Mouse (Mus musculus) limb, embryonic 10.5 days (tissue): Measurements from ENCODE around the gene Lce3f. TPM values are rescaled to one million over a fixed set of nuclear protein-coding genes. Genes with fewer than 3 reads are reported as not detected.

Experiments used
- DNase-seq: peaks from one replicate; pipeline ENCODE4 v3.0.0-alpha.2; 2017; ENCODE audit warnings: low spot score
- H3K27ac ChIP-seq: fragments of 300-500 bp; sonication (generic); 2 replicates; pipeline ENCODE4 v1.5.1; 2016; ENCODE audit warnings: mild to moderate bottlenecking
- H3K27me3 ChIP-seq: fragments of 300-500 bp; sonication (generic); 2 replicates; pipeline ENCODE4 v1.6.1; 2016; ENCODE audit warnings: low read depth, mild to moderate bottlenecking; ENCODE audit not compliant: poor library complexity, severe bottlenecking
- H3K36me3 ChIP-seq: fragments of 300-500 bp; sonication (generic); 2 replicates; pipeline ENCODE4 v1.6.1; 2016; ENCODE audit warnings: mild to moderate bottlenecking, moderate library complexity
- H3K4me1 ChIP-seq: fragments of 300-500 bp; sonication (generic); 2 replicates; pipeline ENCODE4 v1.6.1; 2016
- H3K4me3 ChIP-seq: fragments of 300-500 bp; sonication (generic); 2 replicates; pipeline ENCODE4 v1.5.1; 2016; ENCODE audit warnings: mild to moderate bottlenecking, moderate library complexity
- H3K9me3 ChIP-seq: fragments of 300-500 bp; sonication (generic); replicated peaks from 2 replicates; pipeline ENCODE4 v1.6.1; 2016; ENCODE audit warnings: mild to moderate bottlenecking
- WGBS: fragments of 180-500 bp; shearing (Covaris S2); methylation state at CpG from one replicate; pipeline ENCODE4 v1.1.7; 2016; 5-methylcytosine and 5-hydroxymethylcytosine counted together
- polyA plus RNA-seq: library from polyadenylated mRNA; unstranded; fragments of >200 nt; fragmentation: Nextera tagmentation; extraction: Ambion mirVana; gene quantifications from 2 replicates; pipeline ENCODE4 v1.2.1, GENCODE M21; 2016

Gene Lce3f
- polyA plus RNA-seq, 1 experiment from 2014 or later = not detected

- DNase-seq = no peak
- Histone ChIP-seq H3K36me3 (no peaks in the 10 kb centered on the region), H3K9me3 (no peaks in the 10 kb centered on the region), H3K27ac (no peak overlapping the region), H3K4me3 (no peak overlapping the region), H3K27me3 (no peaks in the 10 kb centered on the region), H3K4me1 (no peaks in the 10 kb centered on the region)
- WGBS = 85% methylated on average over 3 of the region's 3 CpGs
Observed at GRCm38 (mm10) chr3:93023411-93024184, 31.6 kb downstream of the Lce3f start.

DNA sequence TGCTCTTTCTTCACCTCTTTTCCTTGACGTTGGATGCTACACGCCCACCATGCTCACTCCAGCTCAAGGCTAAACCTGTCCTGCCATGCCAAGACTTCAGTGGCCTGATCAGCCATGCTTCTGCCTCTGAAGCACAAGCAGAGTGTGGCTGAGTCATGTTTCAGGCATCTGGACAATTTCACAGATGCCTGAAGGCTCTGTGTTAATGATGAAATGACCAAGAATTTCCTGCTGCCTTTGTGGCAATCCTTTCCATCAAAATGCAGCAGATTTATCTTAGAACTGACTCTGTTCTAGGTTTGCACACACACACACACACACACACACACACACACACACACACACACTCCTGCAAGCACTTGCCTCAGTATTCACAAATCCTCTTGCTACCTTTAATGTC lies 33.5 kb downstream of the Lce3f start:
- no peak for DNase-seq

DNA sequence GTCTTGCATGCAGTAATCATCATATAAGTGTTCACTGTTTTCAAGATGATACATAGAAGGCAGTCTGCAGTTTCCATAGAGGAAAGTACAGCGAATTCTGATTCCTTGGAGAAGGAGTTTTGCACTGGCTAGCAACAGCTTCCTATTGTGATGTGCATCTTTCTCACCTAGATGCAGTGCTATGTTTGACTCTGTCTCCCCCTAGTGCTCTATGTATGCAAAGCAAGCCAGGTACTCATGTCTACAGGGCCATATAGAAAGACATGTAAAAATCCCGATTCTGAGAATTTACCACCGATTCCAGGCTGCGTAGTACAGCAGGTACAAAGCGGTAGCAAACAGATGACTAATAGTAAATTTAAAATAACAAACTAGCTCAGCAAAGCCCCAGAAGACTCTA lies 39.4 kb downstream of the Lce3f start:
- no peaks in the 10 kb centered on the region for H3K9me3 ChIP-seq
- H3K27me3 ChIP-seq = no peaks in the 10 kb centered on the region
- WGBS = 69% methylated on average over 5 of the region's 5 CpGs
- no peaks in the 10 kb centered on the region for H3K4me1 ChIP-seq
- H3K27ac ChIP-seq = no peak overlapping the region
- no peaks in the 10 kb centered on the region for H3K36me3 ChIP-seq
- H3K4me3 ChIP-seq = no peak overlapping the region
- DNase-seq = no peak

More for the DNA sequence above, 33.5 kb downstream of the Lce3f start:
- no peaks in the 10 kb centered on the region for H3K36me3 ChIP-seq
- no peaks in the 10 kb centered on the region for H3K27me3 ChIP-seq
- no peaks in the 10 kb centered on the region for H3K9me3 ChIP-seq
- H3K27ac ChIP-seq = no peak overlapping the region
- H3K4me1 ChIP-seq = no peaks in the 10 kb centered on the region
- WGBS = 81% methylated on average over 2 of the region's 2 CpGs
- H3K4me3 ChIP-seq = no peak overlapping the region

Other genes with a start within 250 kb of the Lce3f start
- gene Lce1g, start 239.9 kb upstream of the Lce3f start, polyA plus RNA-seq = not detected in 2 replicates
- gene Lce1h, start 227.2 kb upstream of the Lce3f start, polyA plus RNA-seq = not detected in 2 replicates
- not detected in 2 replicates for gene Lce1i, start 213.3 kb upstream of the Lce3f start, polyA plus RNA-seq
- not detected in 2 replicates for gene Lce1j, start 201.7 kb upstream of the Lce3f start, polyA plus RNA-seq
- not detected in 2 replicates for gene Lce1k, start 184.3 kb upstream of the Lce3f start, polyA plus RNA-seq
- not detected in 2 replicates for gene Kprp, start 165.0 kb upstream of the Lce3f start, polyA plus RNA-seq
- gene Lce1l, start 140.9 kb upstream of the Lce3f start, polyA plus RNA-seq = not detected in 2 replicates
- not detected in 2 replicates for gene 2310050C09Rik, start 122.0 kb upstream of the Lce3f start, polyA plus RNA-seq
- gene Lce3a, start 66.0 kb upstream of the Lce3f start, polyA plus RNA-seq = not detected in 2 replicates
- gene Lce3b, start 59.2 kb upstream of the Lce3f start, polyA plus RNA-seq = not detected in 2 replicates
- not detected in 2 replicates for gene Lce3c, start 47.7 kb upstream of the Lce3f start, polyA plus RNA-seq
- gene Lce3d, start 34.8 kb upstream of the Lce3f start, polyA plus RNA-seq = not detected in 2 replicates
- gene Lce3e, start 25.2 kb upstream of the Lce3f start, polyA plus RNA-seq = not detected in 2 replicates
- 0.44 TPM in 1 of 2 replicates, not detected in the other for gene Crct1, start 23.5 kb downstream of the Lce3f start, polyA plus RNA-seq
- gene Lce1m, start 26.8 kb downstream of the Lce3f start, polyA plus RNA-seq = not detected in 2 replicates
- gene Gm4858, start 76.6 kb downstream of the Lce3f start, polyA plus RNA-seq = not detected in 2 replicates
- not detected in 2 replicates for gene Crnn, start 152.6 kb downstream of the Lce3f start, polyA plus RNA-seq
- not detected in 2 replicates for gene Flg2, start 205.1 kb downstream of the Lce3f start, polyA plus RNA-seq